Mouse (Mus musculus) skeletal muscle tissue, adult 2 months (tissue): ENCODE measurements around the gene Olfr901.
"Not testable (repeated sequence)": the region's sequence is repeated elsewhere in the genome, so short reads cannot be mapped to it uniquely, and the experiment has no call there.

Experiments
- DNase-seq: peaks from one replicate; pipeline ENCODE4 v3.0.0-alpha.2; 2012; ENCODE audit warnings: low read depth, low spot score

Gene Olfr901

GRCm38 (mm10) chr9:38429155-38429554 lies at the start of gene Olfr901:
TSS of gene Olfr901 (plus strand) at chr9:38429455.
- DNase-seq = no peak

DNA sequence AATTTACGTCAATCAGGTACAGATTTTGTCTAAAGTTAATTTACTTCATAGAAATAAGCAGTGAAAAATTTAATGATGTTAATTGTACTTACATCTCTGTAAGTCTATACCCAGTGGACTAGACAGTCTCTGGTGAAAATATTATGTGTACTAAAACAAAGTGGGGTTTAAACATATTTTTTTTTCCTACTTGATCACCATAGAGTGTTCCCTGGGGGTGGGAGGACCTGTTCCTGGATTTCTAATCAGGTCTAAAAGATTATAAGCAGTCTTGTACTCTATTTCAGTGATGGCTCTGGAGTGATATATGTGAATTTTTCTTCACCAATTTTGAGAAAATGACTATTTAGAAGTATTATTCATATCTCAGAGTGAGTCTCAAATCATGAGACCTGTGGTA lies 27.9 kb upstream of the Olfr901 start, which contains the start of gene Olfr147:
Olfr147 (plus strand) TSS at position 301 of the 400 bp plus-strand sequence.
- DNase-seq = no peak

DNA sequence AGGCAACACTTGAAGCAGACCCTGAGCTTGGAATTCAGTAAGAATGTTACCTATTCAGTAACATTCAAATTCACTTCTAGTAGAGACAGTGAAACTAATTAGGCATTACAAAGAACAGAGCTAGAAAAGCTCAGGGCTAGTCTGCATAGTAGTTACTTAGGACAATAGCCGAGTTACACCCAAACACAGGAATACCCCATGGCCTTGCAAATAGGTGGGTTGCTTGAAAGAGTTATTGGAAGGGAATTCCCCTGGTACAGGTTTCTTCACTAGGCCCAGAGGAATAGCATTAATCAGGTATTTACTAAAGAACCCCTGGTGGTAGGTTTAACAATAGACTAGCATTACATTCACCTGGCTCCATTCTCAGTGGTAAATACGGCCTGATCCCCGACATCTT lies 21.8 kb upstream of the Olfr901 start:
- DNase-seq = not testable (repeated sequence)

DNA sequence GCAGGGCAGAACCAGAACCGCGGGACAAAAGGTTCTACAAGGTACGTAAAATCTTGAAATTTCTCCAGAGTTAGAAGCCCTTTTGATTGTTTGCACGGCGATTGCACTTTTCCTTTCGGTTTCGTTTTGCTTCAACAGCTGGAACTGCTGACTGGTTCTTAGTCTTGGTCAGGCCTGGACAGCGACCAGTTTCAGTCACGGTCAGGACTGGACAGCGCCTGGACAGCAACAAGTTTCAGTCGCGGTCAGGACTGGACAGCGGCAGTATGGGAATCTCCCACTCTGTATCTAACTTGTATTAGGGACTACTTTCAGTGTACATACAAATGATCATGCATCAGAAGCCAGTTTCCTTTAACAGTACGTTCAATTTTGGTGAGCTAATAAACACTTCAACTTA lies 15.8 kb upstream of the Olfr901 start:
- not testable (repeated sequence) for DNase-seq

GRCm38 (mm10) chr9:38423801-38424200 lies 5.5 kb upstream of the Olfr901 start:
- no peak for DNase-seq

DNA sequence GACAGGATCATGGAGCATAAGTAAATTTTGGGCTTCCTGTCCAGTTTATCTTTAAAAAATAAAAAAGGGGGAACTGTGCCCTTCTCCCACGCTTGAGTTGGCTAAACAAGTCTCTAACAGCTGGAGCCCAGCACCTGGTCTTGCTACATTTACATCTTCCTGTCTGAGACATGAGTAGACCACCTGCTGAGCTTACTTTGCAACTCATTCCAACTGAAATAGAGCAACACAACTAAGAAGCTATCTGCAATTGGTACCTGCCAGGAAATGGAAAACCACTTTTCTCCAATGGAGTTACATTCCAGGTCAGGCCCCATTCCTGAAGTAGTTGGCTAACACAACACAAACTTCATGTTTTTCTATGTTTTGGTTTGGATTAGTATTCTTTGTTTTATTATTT lies 2.2 kb upstream of the Olfr901 start:
- DNase-seq = no peak

DNA sequence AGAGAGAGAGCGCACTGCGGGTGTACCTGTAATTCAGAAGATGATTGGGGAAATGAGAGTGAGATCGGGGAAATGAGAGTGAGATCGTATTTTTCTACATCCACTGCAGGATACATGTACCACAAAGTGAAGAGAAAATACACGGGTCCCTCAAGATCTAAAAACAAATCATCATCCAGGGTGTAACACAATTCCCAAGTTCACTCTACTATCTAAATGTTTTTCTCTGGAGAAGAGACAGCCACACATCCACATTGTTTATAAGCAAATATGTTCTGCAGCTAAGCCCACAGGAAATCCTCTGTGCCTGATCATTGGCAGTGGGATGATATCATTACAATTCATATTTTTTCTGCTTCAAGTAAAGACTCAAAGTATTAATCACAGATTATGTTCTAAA lies 18.1 kb downstream of the Olfr901 start, which contains the start of gene Olfr902:
Olfr902 (plus strand) TSS at position 301 of the 400 bp plus-strand sequence.
- no peak for DNase-seq

DNA sequence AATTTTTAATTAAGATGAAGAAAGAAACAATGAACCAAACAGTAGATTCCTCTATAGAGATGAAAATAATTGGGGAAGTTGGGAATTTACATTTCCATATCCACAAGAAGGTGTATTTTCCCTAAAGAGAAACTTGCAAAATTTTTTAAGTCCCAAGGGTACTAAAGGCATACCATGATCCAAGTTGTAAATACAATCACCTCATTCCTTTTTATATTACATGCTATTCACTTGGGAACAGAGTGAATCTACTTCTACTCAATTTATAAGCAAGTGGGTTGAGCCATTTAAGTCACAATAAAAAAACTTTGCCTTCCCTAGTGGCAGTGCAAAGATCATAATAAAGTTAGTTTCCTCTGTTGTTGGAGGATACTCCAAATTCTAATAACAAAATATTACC lies 33.6 kb downstream of the Olfr901 start, which contains the start of gene Olfr904:
Olfr904 (plus strand) TSS at position 301 of the 400 bp plus-strand sequence.
- no peak for DNase-seq

DNA sequence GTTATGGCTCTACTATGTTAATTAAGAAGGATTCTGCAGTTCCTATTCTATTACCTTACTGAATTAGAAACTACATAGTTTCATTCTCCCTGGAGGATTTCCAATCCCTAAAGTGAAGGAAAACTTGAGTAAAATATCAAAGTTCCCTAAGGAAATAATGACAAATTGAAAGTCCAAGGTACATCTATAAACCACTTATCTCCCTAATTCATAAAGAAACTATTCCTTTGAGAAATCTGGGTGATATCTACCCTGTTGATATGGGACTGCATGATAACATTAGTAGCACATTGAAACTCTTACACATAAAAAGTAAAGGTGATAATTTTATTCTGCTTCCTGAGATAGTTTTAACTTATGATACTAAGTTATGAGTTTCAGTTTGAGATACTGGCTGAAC lies 41.6 kb downstream of the Olfr901 start, which contains the start of gene Olfr905:
Olfr905 (plus strand) TSS at position 301 of the 400 bp plus-strand sequence.
- no peak for DNase-seq
